Mouse (Mus musculus): ENCODE measurements around the gene Eef1a1.

DNA sequence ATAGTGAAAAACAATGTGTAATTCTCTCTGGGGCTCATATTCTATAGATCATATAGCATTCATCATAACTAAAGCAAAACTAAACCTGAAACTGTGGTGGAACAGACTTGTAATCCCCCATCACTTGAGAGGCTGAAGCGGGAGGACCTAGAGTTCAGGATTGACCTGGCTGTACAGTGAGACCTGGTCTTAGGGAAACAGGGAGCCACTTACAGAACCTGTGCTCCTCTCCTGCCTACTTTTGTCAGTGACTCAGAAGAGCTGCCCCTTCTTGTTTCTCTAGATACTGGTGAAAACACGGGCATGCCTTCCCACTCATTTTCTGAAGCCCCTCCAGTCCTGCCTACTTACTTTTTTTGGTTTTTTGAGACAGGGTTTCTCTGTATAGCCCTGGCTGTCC lies 14.7 kb downstream of the Eef1a1 start:
- no peak for TF ChIP-seq POLR2A (IDR thresholded peaks at IDR 0.05; ENCODE audit: borderline replicate concordance, control insufficient read depth, low read depth, low read length)
- TF ChIP-seq CTCF (IDR thresholded peaks at IDR 0.05; ENCODE audit: control insufficient read depth, insufficient read depth, low read length), result no peak

All from bone marrow, adult 2 months (tissue).